Mouse (Mus musculus): ENCODE measurements around the gene Olfr1511.
"Not testable (repeated sequence)": the region's sequence is repeated elsewhere in the genome, so short reads cannot be mapped to it uniquely, and the experiment has no call there.

Olfr1511 gene

DNA sequence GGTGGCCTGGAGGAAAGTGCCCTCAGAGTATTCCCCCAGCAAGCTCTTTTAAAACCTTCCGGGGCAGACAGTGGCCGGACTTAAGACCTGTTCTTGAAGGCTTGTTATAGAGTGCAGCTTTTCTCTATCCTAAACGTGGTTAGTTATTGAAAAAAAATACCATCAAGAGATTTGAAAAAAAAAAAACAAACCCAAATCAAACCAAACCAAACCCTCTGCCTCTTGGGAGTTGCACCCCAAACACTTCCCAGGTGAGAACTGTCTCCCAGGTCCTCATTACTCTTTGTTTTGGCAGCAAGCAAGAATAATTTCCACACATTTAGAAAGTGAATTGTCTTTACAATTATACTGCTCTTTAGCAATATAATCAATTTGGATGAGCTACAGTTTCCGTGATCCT, at the start of gene Olfr1511:
Olfr1511 (minus strand) TSS at position 101 of the 400 bp plus-strand sequence.
- DNase-seq (ENCODE audit: low spot score in 2 of 2): no peak

DNA sequence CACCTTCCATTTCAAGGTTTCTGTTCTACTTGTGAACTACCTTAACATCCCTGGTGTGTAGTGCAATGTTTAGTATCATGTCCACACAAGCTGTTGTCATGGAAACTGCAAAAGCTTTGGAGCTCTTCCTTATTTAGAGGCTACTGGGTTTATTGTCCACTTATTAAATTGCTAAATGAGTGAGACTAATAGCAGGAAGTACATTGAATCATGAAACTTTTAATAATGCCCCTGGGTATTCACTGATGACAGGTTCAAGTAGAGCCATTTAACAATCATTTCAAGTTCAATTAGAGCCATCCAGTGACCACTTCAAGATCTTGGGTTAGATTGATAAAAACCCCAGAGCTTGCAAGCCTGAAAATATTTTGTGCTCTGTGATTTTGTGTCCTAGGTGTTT, 45.5 kb upstream of the Olfr1511 start, which contains the start of gene Olfr1509:
Olfr1509 (plus strand) TSS at position 301 of the 400 bp plus-strand sequence.
- no peak for DNase-seq (ENCODE audit: low spot score in 2 of 2)

DNA sequence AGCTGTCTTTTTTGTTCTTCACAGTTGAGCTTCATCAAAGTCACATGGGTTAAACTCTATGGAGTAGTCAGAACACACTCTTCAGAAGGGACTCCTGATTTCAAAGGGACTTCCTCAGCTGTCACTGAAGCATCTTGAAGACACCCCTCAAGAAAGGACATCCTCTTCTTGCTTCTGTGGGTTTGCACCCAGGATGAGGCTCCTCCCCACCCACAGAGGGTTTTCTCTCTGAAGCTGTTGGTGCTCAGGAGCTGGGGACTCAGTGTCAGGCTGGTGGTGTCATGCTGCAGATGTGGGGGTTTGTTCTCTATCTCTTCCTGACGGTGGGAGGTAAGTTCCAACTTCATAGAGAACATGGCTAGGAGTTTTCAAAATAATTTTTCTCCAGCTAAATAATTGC, 30.5 kb upstream of the Olfr1511 start:
- no peak for DNase-seq (ENCODE audit: low spot score in 2 of 2)

DNA sequence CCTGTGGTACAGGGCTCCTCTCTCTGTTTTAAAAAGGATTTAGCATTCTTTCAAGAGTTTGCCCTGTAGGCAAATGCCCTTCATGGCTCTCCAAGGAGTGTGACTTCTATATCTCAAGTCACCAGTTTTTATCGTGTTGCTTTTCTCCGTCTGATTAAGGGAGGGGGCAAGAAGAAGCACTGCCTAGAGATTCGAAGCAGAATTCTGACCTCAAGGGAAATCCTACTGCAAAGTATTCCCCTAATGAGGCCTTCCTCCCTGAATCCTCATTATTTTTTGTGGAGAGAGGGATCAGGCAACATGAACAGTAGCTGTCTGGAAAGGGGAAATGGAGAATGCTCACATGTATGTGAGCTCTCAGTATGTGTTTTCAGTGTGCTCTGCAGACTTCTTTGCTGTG, 17.1 kb upstream of the Olfr1511 start, which contains the start of gene Olfr1510:
Olfr1510 (minus strand) TSS at position 101 of the 400 bp plus-strand sequence.
- no peak for DNase-seq (ENCODE audit: low spot score in 2 of 2)

DNA sequence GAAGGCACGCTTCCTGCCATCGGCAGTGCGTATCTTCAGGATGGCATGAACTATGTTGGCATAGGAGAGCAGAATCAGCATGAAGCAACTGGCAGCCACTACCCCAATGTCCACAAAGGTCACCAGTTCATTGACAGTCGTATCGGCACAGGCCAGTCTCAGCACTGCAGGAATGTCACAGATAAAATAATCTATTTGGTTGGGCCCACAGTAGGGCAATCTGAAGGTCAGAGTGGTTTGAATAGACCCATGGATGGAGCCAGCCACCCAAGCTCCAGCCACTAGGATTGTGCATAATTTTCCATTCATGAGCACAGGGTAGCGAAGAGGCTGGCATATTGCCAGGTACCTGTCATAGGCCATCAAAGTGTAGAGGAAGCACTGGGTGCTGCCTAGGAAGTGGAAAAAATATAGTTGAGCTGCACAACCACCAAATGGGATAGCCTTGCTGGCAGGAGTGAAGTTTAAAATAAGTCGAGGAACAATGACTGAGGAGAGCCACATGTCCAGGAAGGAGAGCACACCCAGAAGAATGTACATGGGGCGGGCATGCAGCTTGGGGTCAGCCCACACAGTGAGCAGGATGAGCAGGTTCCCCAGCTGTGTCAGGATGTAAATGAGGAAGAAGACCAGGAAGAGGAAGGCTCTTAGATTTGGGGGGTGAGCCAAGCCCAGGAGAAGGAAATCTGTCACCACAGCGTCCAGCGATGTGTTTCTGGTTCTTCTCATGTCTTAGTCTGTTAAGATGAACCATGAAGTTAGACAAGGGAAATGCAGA, 13.2 kb upstream of the Olfr1511 start:
- not testable (repeated sequence) for DNase-seq (ENCODE audit: low spot score in 2 of 2)

DNA sequence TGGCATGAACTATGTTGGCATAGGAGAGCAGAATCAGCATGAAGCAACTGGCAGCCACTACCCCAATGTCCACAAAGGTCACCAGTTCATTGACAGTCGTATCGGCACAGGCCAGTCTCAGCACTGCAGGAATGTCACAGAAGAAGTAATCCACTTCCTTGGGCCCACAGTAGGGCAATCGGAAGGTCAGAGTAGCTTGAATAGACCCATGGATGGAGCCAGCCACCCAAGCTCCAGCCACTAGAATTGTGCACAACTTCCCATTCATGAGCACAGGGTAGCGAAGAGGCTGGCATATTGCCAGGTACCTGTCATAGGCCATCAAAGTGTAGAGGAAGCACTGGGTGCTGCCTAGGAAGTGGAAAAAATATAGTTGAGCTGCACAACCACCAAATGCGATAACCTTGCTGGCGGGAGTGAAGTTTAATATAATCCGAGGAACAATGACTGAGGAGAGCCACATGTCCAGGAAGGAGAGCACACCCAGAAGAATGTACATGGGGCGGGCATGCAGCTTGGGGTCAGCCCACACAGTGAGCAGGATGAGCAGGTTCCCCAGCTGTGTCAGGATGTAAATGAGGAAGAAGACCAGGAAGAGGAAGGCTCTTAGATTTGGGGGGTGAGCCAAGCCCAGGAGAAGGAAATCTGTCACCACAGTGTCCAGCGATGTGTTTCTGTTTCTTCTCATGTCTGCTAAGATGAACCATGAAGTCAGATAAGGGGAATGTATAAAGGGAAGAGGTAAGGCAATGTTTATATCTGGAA, 6.9 kb downstream of the Olfr1511 start:
- not testable (repeated sequence) for DNase-seq (ENCODE audit: low spot score in 2 of 2)

DNA sequence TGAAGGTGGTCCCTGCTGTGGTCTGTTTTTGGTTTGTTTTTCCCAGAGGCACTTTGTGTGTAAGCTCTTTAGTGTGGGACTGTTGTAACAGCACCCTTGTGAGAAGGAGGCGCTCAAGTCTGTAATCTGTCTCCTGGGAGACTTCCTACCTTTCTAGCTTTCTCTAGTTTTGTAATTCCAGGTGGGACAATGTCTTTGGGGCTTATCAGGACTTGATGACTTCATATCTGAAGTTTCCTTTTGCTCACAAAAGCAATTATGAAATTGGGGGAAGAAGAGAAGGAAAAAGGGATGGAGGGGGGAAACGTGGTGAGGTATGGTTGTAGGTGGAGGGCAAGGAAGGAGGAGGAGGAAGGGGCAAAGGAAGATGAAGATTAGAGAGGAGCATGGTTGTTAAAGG, 18.1 kb downstream of the Olfr1511 start, which contains the start of gene Olfr1512:
Olfr1512 (minus strand) TSS at position 101 of the 400 bp plus-strand sequence.
- DNase-seq (ENCODE audit: low spot score in 2 of 2): no peak

DNA sequence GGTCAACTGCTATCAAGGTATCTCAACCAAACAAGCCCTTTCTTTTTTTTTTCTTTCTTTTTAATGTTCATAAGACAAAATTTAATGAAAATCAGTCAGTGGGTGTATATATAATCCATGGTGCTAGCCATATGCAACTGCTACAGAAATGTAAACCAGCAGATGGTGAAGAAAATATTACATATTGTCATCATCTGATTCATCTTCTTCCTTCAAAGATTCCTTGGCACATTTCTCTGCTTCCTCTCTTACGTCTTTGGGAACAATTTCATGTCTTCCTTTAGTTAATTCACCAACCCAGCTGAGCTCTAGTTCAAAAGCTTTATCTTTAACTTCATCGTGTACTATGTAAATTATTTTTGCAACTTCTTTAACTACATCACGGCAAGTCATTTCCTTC, 28.4 kb downstream of the Olfr1511 start:
- no peak for DNase-seq (ENCODE audit: low spot score in 2 of 2)

DNA sequence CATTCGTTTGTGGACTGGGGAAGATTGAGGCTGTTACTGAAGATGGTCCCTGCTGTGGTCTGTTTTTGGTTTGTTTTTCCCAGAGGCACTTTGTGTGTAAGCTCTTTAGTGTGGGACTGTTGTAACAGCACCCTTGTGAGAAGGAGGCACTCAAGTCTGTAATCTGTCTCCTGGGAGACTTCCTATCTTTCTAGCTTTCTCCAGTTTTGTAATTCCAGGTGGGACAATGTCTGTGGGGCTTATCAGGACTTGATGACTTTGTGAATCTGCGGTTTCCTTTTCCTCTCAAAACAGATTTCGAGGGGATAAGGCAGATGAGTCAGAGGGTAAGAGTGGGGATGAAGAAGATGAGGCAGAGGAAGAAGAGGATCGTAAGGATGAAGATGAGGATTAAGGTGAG, 40.9 kb downstream of the Olfr1511 start, which contains the start of gene Olfr1513:
Olfr1513 (minus strand) TSS at position 101 of the 400 bp plus-strand sequence.
- DNase-seq (ENCODE audit: low spot score in 2 of 2): no peak
